Mouse (Mus musculus) thymus, postnatal 10 days (tissue): ENCODE measurements around the gene Palld.

Source experiments
- DNase-seq, 2 experiments: peaks; one replicate each; pipeline ENCODE4 v3.0.0; 2021; ENCODE audit warnings: low spot score in 2 of 2

Gene Palld

GRCm38 (mm10) chr8:61902521-61902920 lies at the start of gene Palld:
TSS of gene Palld (minus strand) at chr8:61902690.
- no peak for DNase-seq

- DNase-seq = no peak
Measured at GRCm38 (mm10) chr8:61937576-61937975, 35.1 kb upstream of the Palld start.

- DNase-seq = no peak
Measured at GRCm38 (mm10) chr8:61933243-61933642, 30.8 kb upstream of the Palld start.

- peak; percentile 4 to 20 for DNase-seq
Measured at GRCm38 (mm10) chr8:61927777-61928494, 25.4 kb upstream of the Palld start, which contains the start of gene Ddx60. TSS of gene Ddx60 (plus strand) at chr8:61928087.

- DNase-seq = no peak
Measured at GRCm38 (mm10) chr8:61924518-61924917, 22.0 kb upstream of the Palld start.

GRCm38 (mm10) chr8:61921454-61922054 lies 19.1 kb upstream of the Palld start:
- no peak for DNase-seq

GRCm38 (mm10) chr8:61920389-61920788 lies 17.9 kb upstream of the Palld start:
- no peak for DNase-seq

- DNase-seq = no peak
Measured at GRCm38 (mm10) chr8:61919145-61919788, 16.8 kb upstream of the Palld start.

GRCm38 (mm10) chr8:61917287-61917686 lies 14.8 kb upstream of the Palld start:
- DNase-seq = no peak

- no peak for DNase-seq
Measured at GRCm38 (mm10) chr8:61913957-61914356, 11.5 kb upstream of the Palld start.

GRCm38 (mm10) chr8:61912817-61913216 lies 10.3 kb upstream of the Palld start:
- DNase-seq = no peak

GRCm38 (mm10) chr8:61909313-61909712 lies 6.8 kb upstream of the Palld start:
- no peak for DNase-seq

GRCm38 (mm10) chr8:61908303-61909215 lies 6.1 kb upstream of the Palld start:
- DNase-seq = no peak

GRCm38 (mm10) chr8:61901028-61901717 lies 1.3 kb downstream of the Palld start:
- no peak for DNase-seq

- DNase-seq = no peak
Measured at GRCm38 (mm10) chr8:61897402-61897801, 5.1 kb downstream of the Palld start.

GRCm38 (mm10) chr8:61896742-61897141 lies 5.7 kb downstream of the Palld start:
- no peak for DNase-seq

GRCm38 (mm10) chr8:61894062-61894461 lies 8.4 kb downstream of the Palld start:
- no peak for DNase-seq

- DNase-seq = no peak
Measured at GRCm38 (mm10) chr8:61877607-61878006, 24.9 kb downstream of the Palld start.

GRCm38 (mm10) chr8:61875290-61875689 lies 27.2 kb downstream of the Palld start:
- DNase-seq = peak in 1 of 2 experiments; percentile 43

GRCm38 (mm10) chr8:61873994-61874393 lies 28.5 kb downstream of the Palld start:
- DNase-seq = no peak

GRCm38 (mm10) chr8:61868481-61868880 lies 34.0 kb downstream of the Palld start:
- DNase-seq = no peak
